Mouse (Mus musculus): ENCODE results near the gene Klhl36. TPM values are rescaled to one million over a fixed set of nuclear protein-coding genes. Genes with fewer than 3 reads are reported as not detected.

Gene Klhl36
- polyA plus RNA-seq, 1 experiment from 2014 or later = 9.1 TPM

Other genes with a start within 250 kb of the Klhl36 start
- gene Adad2, start 249.5 kb upstream of the Klhl36 start, polyA plus RNA-seq (2015; fragmentation: Nextera tagmentation; extraction: Ambion mirVana) = not detected in 2 replicates
- gene Kcng4, start 226.6 kb upstream of the Klhl36 start, polyA plus RNA-seq (2015; fragmentation: Nextera tagmentation; extraction: Ambion mirVana) = 0.05 TPM in 1 of 2 replicates, not detected in the other
- 5.9 and 6.2 TPM in 2 replicates for gene Wfdc1, start 195.9 kb upstream of the Klhl36 start, polyA plus RNA-seq (2015; fragmentation: Nextera tagmentation; extraction: Ambion mirVana)
- 0.13 and 0.42 TPM in 2 replicates for gene Atp2c2, start 162.3 kb upstream of the Klhl36 start, polyA plus RNA-seq (2015; fragmentation: Nextera tagmentation; extraction: Ambion mirVana)
- 10.9 and 12.8 TPM in 2 replicates for gene Tldc1, start 83.8 kb upstream of the Klhl36 start, polyA plus RNA-seq (2015; fragmentation: Nextera tagmentation; extraction: Ambion mirVana)
- gene Cotl1, start 21.7 kb upstream of the Klhl36 start, polyA plus RNA-seq (2015; fragmentation: Nextera tagmentation; extraction: Ambion mirVana) = 28.7 and 52.8 TPM in 2 replicates
- 72.3 and 96.3 TPM in 2 replicates for gene Usp10, start 48.1 kb downstream of the Klhl36 start, polyA plus RNA-seq (2015; fragmentation: Nextera tagmentation; extraction: Ambion mirVana)
- gene Gm20388, start 48.6 kb downstream of the Klhl36 start, polyA plus RNA-seq (2015; fragmentation: Nextera tagmentation; extraction: Ambion mirVana) = 2.2 TPM in 1 of 2 replicates, not detected in the other
- gene Crispld2, start 130.2 kb downstream of the Klhl36 start, polyA plus RNA-seq (2015; fragmentation: Nextera tagmentation; extraction: Ambion mirVana) = 3.4 and 4.7 TPM in 2 replicates
- gene Zdhhc7, start 239.2 kb downstream of the Klhl36 start, polyA plus RNA-seq (2015; fragmentation: Nextera tagmentation; extraction: Ambion mirVana) = 30.7 and 38.6 TPM in 2 replicates

Data from heart, embryonic 15.5 days (tissue).